15 mouse cellular contexts compared by ENCODE assay signal in the genomic region with DNA sequence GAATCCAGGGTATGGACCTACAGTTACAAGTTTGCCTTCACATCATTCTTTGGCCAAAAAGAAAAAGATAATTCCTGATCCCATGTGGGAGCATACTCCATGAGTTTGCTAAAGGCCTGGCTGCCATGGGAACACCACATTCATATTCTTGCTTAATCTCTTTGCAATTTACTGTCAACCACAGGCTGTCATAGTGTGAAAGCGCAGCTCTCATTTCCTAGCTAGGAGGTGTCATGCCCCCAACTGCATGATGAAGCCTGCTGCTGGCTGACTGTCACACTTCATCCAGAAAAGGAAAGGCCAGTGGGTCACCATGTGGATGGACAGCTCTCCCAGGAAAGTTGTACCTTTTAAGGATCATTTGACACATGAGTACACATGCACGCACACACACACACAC. TPM values are rescaled to one million over a fixed set of nuclear protein-coding genes. Genes with fewer than 3 reads are reported as not detected.
A peak's percentile ranks its signal among the peaks of the same experiment; 100 is the strongest.
DNase-seq lines count a peak whose midpoint lies in the region.
"Had no signal": no experiment of that assay in that cellular context is flagged by ENCODE, and none has a peak within 500 bp of the region (broad histone marks: within the 10 kb centered on the region; RNA-seq: fewer than 3 reads in every experiment).

No protein-coding gene starts in this region.

- H3K27me3 ChIP-seq in heart, embryonic 10.5 days (ENCODE audit: insufficient read depth, poor library complexity, severe bottlenecking), result no peaks in the 10 kb centered on the region
- H3K27me3 ChIP-seq: midbrain, embryonic 12.5 days had no signal

- no peak overlapping the region for H3K4me3 ChIP-seq in heart, embryonic 10.5 days
- H3K4me3 ChIP-seq: midbrain, embryonic 12.5 days had no signal

- DNase-seq in heart, embryonic 10.5 days (ENCODE audit: low spot score), result no peak
- no peak for DNase-seq in heart, postnatal 36 days
- DNase-seq in layer of hippocampus, adult 11-12 months (ENCODE audit: low spot score), result peak; percentile 38
- DNase-seq in layer of hippocampus, adult 9-10 months (ENCODE audit: low spot score), result no peak
- DNase-seq in right cerebral cortex, postnatal 4 days, result peak; percentile 13
- DNase-seq in right cerebral cortex, postnatal 25 days, result no peak
- peak; percentile 39 for DNase-seq in skeletal muscle tissue, adult 2 months (ENCODE audit: low read depth, low spot score)
- no peak for DNase-seq in frontal cortex, postnatal 36 days (ENCODE audit: low spot score in 2 of 2)
- DNase-seq: adrenal gland, postnatal 36 days; cerebellum, postnatal 10 days; kidney, adult 2 months; kidney, postnatal 14 days; liver; thymus, postnatal 36 days had no signal

- 73% methylated on average over 2 of the region's 2 CpGs for whole genome bisulfite sequencing in heart, embryonic 10.5 days

- intact Hi-C loops in heart, postnatal 36 days (cut with DNase I), result no loop called here

- H3K27ac ChIP-seq in heart, embryonic 10.5 days, result 0 out of 2 replicates have a peak overlapping the region, but pooled peaks have one; percentile 62
- H3K27ac ChIP-seq: midbrain, embryonic 12.5 days had no signal

- no peaks in the 10 kb centered on the region for H3K36me3 ChIP-seq in heart, embryonic 10.5 days
- H3K36me3 ChIP-seq: midbrain, embryonic 12.5 days had no signal

- H3K9me3 ChIP-seq in heart, embryonic 10.5 days, result no peaks in the 10 kb centered on the region
- H3K9me3 ChIP-seq: midbrain, embryonic 12.5 days had no signal

- H3K4me1 ChIP-seq in heart, embryonic 10.5 days, result peaks cover 43% of the 10 kb centered on the region
- H3K4me1 ChIP-seq: midbrain, embryonic 12.5 days had no signal

RNA-seq across cellular contexts. Expression of a gene that starts 53.9 kb away (rescaled TPM):
- 93.9 and 98.6 TPM in 2 replicates for polyA plus RNA-seq in heart, embryonic 10.5 days (2016; fragmentation: Nextera tagmentation; extraction: Ambion mirVana)
- total RNA-seq in heart, postnatal 36 days (2021), result 10 to 100 TPM; 43.7 to 44.1 TPM

Comparison
In these comparisons a context has a peak if more than half of its experiments do, and no peak if none do; other contexts are left out.
1. DNase-seq: peak in layer of hippocampus, adult 11-12 months (single experiment), right cerebral cortex, postnatal 4 days (single experiment) and skeletal muscle tissue, adult 2 months (single experiment); none in heart, embryonic 10.5 days (single experiment), heart, postnatal 36 days (0 of 2), layer of hippocampus, adult 9-10 months (single experiment), right cerebral cortex, postnatal 25 days (single experiment) and frontal cortex, postnatal 36 days (0 of 2).